Mouse (Mus musculus): ENCODE measurements around the gene Tpm3-rs7.
"Not testable (repeated sequence)": the region's sequence is repeated elsewhere in the genome, so short reads cannot be mapped to it uniquely, and the experiment has no call there.

The Tpm3-rs7 gene

GRCm38 (mm10) chr14:113314499-113314898 is at the start of gene Tpm3-rs7:
Gene Tpm3-rs7 (plus strand): TSS chr14:113314608.
- DNase-seq (ENCODE audit: low spot score in 2 of 2), result not testable (repeated sequence)

- DNase-seq (ENCODE audit: low spot score in 2 of 2), result no peak
These were observed 2.6 kb downstream of the Tpm3-rs7 start for GRCm38 (mm10) chr14:113317023-113317422.

GRCm38 (mm10) chr14:113363361-113363760 is 49.0 kb downstream of the Tpm3-rs7 start:
- no peak for DNase-seq (ENCODE audit: low spot score in 2 of 2)

All from urinary bladder, postnatal 36 days (tissue).